Comparison of ENCODE assay signal across 12 mouse cellular contexts in the genomic region with DNA sequence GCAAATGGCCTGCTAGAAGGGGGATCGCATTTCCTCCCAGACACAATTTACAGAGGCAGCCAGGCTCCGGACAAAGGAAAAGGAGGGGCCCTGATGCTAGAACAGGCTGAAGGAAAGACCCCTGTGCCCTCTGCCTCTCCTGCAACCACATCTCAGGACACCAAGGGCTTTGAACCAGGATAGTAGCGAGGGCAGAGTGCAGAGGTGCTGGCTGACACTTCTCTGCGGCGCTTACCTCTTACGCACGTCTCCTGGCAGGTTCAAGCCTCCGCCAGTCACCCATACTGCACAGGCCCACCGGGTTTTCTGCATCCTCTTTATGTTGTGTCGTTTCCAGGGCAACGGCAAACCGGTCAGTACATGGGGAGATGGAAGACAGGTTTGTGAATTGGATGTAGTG. TPM values are rescaled to one million over a fixed set of nuclear protein-coding genes. Genes with fewer than 3 reads are reported as not detected.
DNase-seq lines count a peak whose midpoint lies in the region; ATAC-seq lines count a peak whose summit lies in the region.
"Had no signal": no experiment of that assay in that cellular context is flagged by ENCODE, and none has a peak within 500 bp of the region (broad histone marks: within the 10 kb centered on the region; RNA-seq: fewer than 3 reads in every experiment).

No protein-coding gene starts in this region.

- no peaks in the 10 kb centered on the region for H3K36me3 ChIP-seq in embryonic facial prominence, embryonic 13.5 days
- no peaks in the 10 kb centered on the region for H3K36me3 ChIP-seq in intestine, embryonic 16.5 days (ENCODE audit: control insufficient read depth, insufficient read depth, low read length)
- no peaks in the 10 kb centered on the region for H3K36me3 ChIP-seq in neural tube, embryonic 12.5 days

- no peaks in the 10 kb centered on the region for H3K9me3 ChIP-seq in embryonic facial prominence, embryonic 13.5 days
- H3K9me3 ChIP-seq in intestine, embryonic 16.5 days (ENCODE audit: control insufficient read depth, low read length): no peaks in the 10 kb centered on the region
- no peaks in the 10 kb centered on the region for H3K9me3 ChIP-seq in neural tube, embryonic 12.5 days

- peak overlapping the region; percentile 55; the same call in 1 of the 2 replicates for H3K27ac ChIP-seq in embryonic facial prominence, embryonic 13.5 days
- 0 out of 2 replicates have a peak overlapping the region, but pooled peaks have one; percentile 19 for H3K27ac ChIP-seq in intestine, embryonic 16.5 days (ENCODE audit: low read length)
- H3K27ac ChIP-seq in neural tube, embryonic 12.5 days: peak overlapping the region; percentile 38; the same call in 1 of the 2 replicates

- H3K27me3 ChIP-seq in embryonic facial prominence, embryonic 13.5 days: no peaks in the 10 kb centered on the region
- H3K27me3 ChIP-seq in intestine, embryonic 16.5 days (replicated peaks; ENCODE audit: control insufficient read depth, insufficient read depth, low read length): no peaks in the 10 kb centered on the region
- H3K27me3 ChIP-seq in neural tube, embryonic 12.5 days (replicated peaks): no peaks in the 10 kb centered on the region

- H3K4me3 ChIP-seq in embryonic facial prominence, embryonic 13.5 days: no peak overlapping the region
- no peak overlapping the region for H3K4me3 ChIP-seq in intestine, embryonic 16.5 days (ENCODE audit: low read length)
- H3K4me3 ChIP-seq in neural tube, embryonic 12.5 days: no peak overlapping the region
- H3K4me3 ChIP-seq: megakaryocyte, embryonic 14.5 days had no signal

- WGBS in embryonic facial prominence, embryonic 13.5 days: 38% methylated on average over 12 of the region's 12 CpGs
- 42% methylated on average over 12 of the region's 12 CpGs for WGBS in intestine, embryonic 16.5 days
- 30% methylated on average over 12 of the region's 12 CpGs for WGBS in neural tube, embryonic 12.5 days

- H3K9ac ChIP-seq in embryonic facial prominence, embryonic 13.5 days: no peak overlapping the region
- H3K9ac ChIP-seq in intestine, embryonic 16.5 days (ENCODE audit: low read depth, low read length): no peak overlapping the region; the same call in 1 of the 2 replicates
- H3K9ac ChIP-seq in neural tube, embryonic 12.5 days: 0 out of 2 replicates have a peak overlapping the region, but pooled peaks have one; percentile 30

- peak; percentile 22 for DNase-seq in kidney, postnatal 14 days
- DNase-seq in kidney, adult 11 months: no peak
- DNase-seq in left cerebral cortex, adult 9 months (ENCODE audit: low spot score in 2 of 2): no peak
- no peak for DNase-seq in c-Kit-positive CD71-positive TER-119-positive erythroid progenitor cells, embryonic 14.5 days (ENCODE audit: low spot score)
- DNase-seq: adrenal gland, postnatal 10 days; cerebellum, adult 9-11 months; thymus, adult 18-20 months had no signal

- no peak for ATAC-seq in embryonic facial prominence, embryonic 13.5 days (ENCODE audit: insufficient number of reproducible peaks, insufficient read depth, low FRiP score, low TSS enrichment, low read depth)
- no peak for ATAC-seq in intestine, embryonic 16.5 days
- peak; percentile 65 for ATAC-seq in neural tube, embryonic 12.5 days (ENCODE audit: low FRiP score, low read depth)
- ATAC-seq in megakaryocyte, adult 5-6 weeks (ENCODE audit: poor library complexity, severe bottlenecking): no peak

- H3K4me2 ChIP-seq in embryonic facial prominence, embryonic 13.5 days: peak overlapping the region; percentile 20
- no peak overlapping the region for H3K4me2 ChIP-seq in intestine, embryonic 16.5 days (ENCODE audit: low read depth, low read length)
- peak overlapping the region; percentile 40 for H3K4me2 ChIP-seq in neural tube, embryonic 12.5 days (replicated peaks)

- H3K4me1 ChIP-seq in embryonic facial prominence, embryonic 13.5 days: peaks cover 34% of the 10 kb centered on the region
- H3K4me1 ChIP-seq in intestine, embryonic 16.5 days (ENCODE audit: control insufficient read depth, insufficient read depth, low read length): no peaks in the 10 kb centered on the region; the same call in 1 of the 2 replicates
- peaks cover 11% of the 10 kb centered on the region for H3K4me1 ChIP-seq in neural tube, embryonic 12.5 days

RNA-seq across cellular contexts. Expression of gene Kcna6, which starts 12.0 kb away (rescaled TPM):
- 8.2 and 9.8 TPM in 2 replicates for polyA plus RNA-seq in embryonic facial prominence, embryonic 13.5 days (2015; fragmentation: Nextera tagmentation; extraction: Ambion mirVana)
- 2.1 and 2.2 TPM in 2 replicates for polyA plus RNA-seq in intestine, embryonic 16.5 days (2015; fragmentation: Nextera tagmentation; extraction: Ambion mirVana)
- 12.0 and 16.9 TPM in 2 replicates for polyA plus RNA-seq in neural tube, embryonic 12.5 days (2016; fragmentation: Nextera tagmentation; extraction: Ambion mirVana)
- not detected in 2 replicates for total RNA-seq in megakaryocyte, adult 5-6 weeks (2015)
- total RNA-seq in megakaryocyte, adult 5-6 weeks (2017): not detected in 2 replicates
